Mouse (Mus musculus): Measurements from ENCODE around the gene Paxx. TPM values are rescaled to one million over a fixed set of nuclear protein-coding genes. Genes with fewer than 3 reads are reported as not detected.

Gene Paxx
- total and polyA plus RNA-seq, 3 experiments: 13.9 to 16.2 (median 15.1) TPM

- no peak overlapping the region for H3K9ac ChIP-seq (ENCODE audit: insufficient read depth, low read depth)
- no peak overlapping the region for H3K27ac ChIP-seq (ENCODE audit: insufficient read depth, low read depth)
- no peak for TF ChIP-seq USF1 (IDR thresholded peaks at IDR 0.05; ENCODE audit: low read depth, low read length)
- TF ChIP-seq MYC (IDR thresholded peaks at IDR 0.05; ENCODE audit: low read depth, low read length): no peak
- no peak for TF ChIP-seq MAX (IDR thresholded peaks at IDR 0.05; ENCODE audit: low read length)
- no peak for TF ChIP-seq RCOR1 (conservative IDR thresholded peaks at IDR 0.05; ENCODE audit: low read depth, low read length)
- TF ChIP-seq GABPA (IDR thresholded peaks at IDR 0.05; ENCODE audit: insufficient replicate concordance, low read depth, low read length): no peak
- TF ChIP-seq JUN (IDR thresholded peaks at IDR 0.05; ENCODE audit: insufficient read depth, low read depth, low read length): no peak
- no peak for TF ChIP-seq ZMIZ1 (IDR thresholded peaks at IDR 0.05; ENCODE audit: low read depth, low read length)
- TF ChIP-seq NELFE (IDR thresholded peaks at IDR 0.05; ENCODE audit: low read depth, low read length): no peak
- no peak for TF ChIP-seq ZKSCAN1 (IDR thresholded peaks at IDR 0.05; ENCODE audit: borderline replicate concordance, low read depth, low read length)
- TF ChIP-seq CHD2 (IDR thresholded peaks at IDR 0.05; ENCODE audit: low read length): no peak
- no peak for TF ChIP-seq JUND (conservative IDR thresholded peaks at IDR 0.05; ENCODE audit: low read depth, low read length)
- no peak for TF ChIP-seq UBTF (IDR thresholded peaks at IDR 0.05; ENCODE audit: low read depth, low read length)
- no peak for TF ChIP-seq USF2 (conservative IDR thresholded peaks at IDR 0.05; ENCODE audit: low read depth, low read length)
- TF ChIP-seq TCF12 (IDR thresholded peaks at IDR 0.05; ENCODE audit: low read depth, low read length): no peak
- TF ChIP-seq CTCF (conservative IDR thresholded peaks at IDR 0.05 in 1 of 2, IDR thresholded peaks at IDR 0.05 in 1 of 2; ENCODE audit: low read depth in 2 of 2, low read length in 2 of 2): no peak
- no peak for TF ChIP-seq BHLHE40 (IDR thresholded peaks at IDR 0.05; ENCODE audit: low read depth, low read length)
- peaks cover 3% of the 10 kb centered on the region for H3K9me3 ChIP-seq (replicated peaks; ENCODE audit: low read length)
- H3K27me3 ChIP-seq (replicated peaks): peaks cover 6% of the 10 kb centered on the region
- no peak for DNase-seq (ENCODE audit: extremely low read depth)
- no peaks in the 10 kb centered on the region for H3K36me3 ChIP-seq (replicated peaks in 1 of 2; ENCODE audit: control insufficient read depth in 1 of 2, insufficient read depth in 1 of 2, low read length in 1 of 2)
- no peak overlapping the region for H3K4me2 ChIP-seq (ENCODE audit: insufficient read depth, low read depth, poor library complexity, severe bottlenecking)
- no peaks in the 10 kb centered on the region for H3K4me1 ChIP-seq (ENCODE audit: control insufficient read depth in 1 of 2, insufficient read depth in 2 of 2)
- in situ Hi-C loops (cut with MboI; ENCODE audit: low pct_ligation_motif_present, low pct_unique_long_range_greater_than_20kb, low sequenced_read_pairs) (loop anchor here (5.0 kb wide), 1 partner anchor 46 kb away; no protein-coding TSS in a partner anchor), dilution Hi-C loops (cut with MboI; ENCODE audit: extremely low pct_ligation_motif_present, extremely low pct_unique_long_range_greater_than_20kb, low sequenced_read_pairs) (no loop called here)
- no peaks in the 10 kb centered on the region for H3K79me2 ChIP-seq (replicated peaks; ENCODE audit: control insufficient read depth, extremely low read depth, insufficient read depth, poor library complexity, severe bottlenecking)
- H3K4me3 ChIP-seq (replicated peaks in 1 of 3; ENCODE audit: low read depth in 2 of 3, low read length in 2 of 3, poor library complexity in 1 of 3): no peak overlapping the region
Observed at GRCm38 (mm10) chr2:25477967-25478675, 17.2 kb upstream of the Paxx start.

- no peaks in the 10 kb centered on the region for H3K79me2 ChIP-seq (replicated peaks; ENCODE audit: control insufficient read depth, extremely low read depth, insufficient read depth, poor library complexity, severe bottlenecking)
- H3K4me1 ChIP-seq (ENCODE audit: control insufficient read depth in 1 of 2, insufficient read depth in 2 of 2): no peaks in the 10 kb centered on the region
- dilution Hi-C loops (cut with MboI; ENCODE audit: extremely low pct_ligation_motif_present, extremely low pct_unique_long_range_greater_than_20kb, low sequenced_read_pairs) (no loop called here), in situ Hi-C loops (cut with MboI; ENCODE audit: low pct_ligation_motif_present, low pct_unique_long_range_greater_than_20kb, low sequenced_read_pairs) (loop anchor here (5.0 kb wide), 1 partner anchor 45 kb away; no protein-coding TSS in a partner anchor)
- H3K9me3 ChIP-seq (replicated peaks; ENCODE audit: low read length): peaks cover 3% of the 10 kb centered on the region
- H3K27me3 ChIP-seq (replicated peaks): peaks cover 6% of the 10 kb centered on the region
- no peak overlapping the region for H3K27ac ChIP-seq (ENCODE audit: insufficient read depth, low read depth)
- no peak for DNase-seq (ENCODE audit: extremely low read depth)
- H3K9ac ChIP-seq (ENCODE audit: insufficient read depth, low read depth): no peak overlapping the region
- no peak overlapping the region for H3K4me2 ChIP-seq (ENCODE audit: insufficient read depth, low read depth, poor library complexity, severe bottlenecking)
- H3K4me3 ChIP-seq (replicated peaks in 1 of 3; ENCODE audit: low read depth in 2 of 3, low read length in 2 of 3, poor library complexity in 1 of 3): no peak overlapping the region
- no peaks in the 10 kb centered on the region for H3K36me3 ChIP-seq (replicated peaks in 1 of 2; ENCODE audit: control insufficient read depth in 1 of 2, insufficient read depth in 1 of 2, low read length in 1 of 2)
- no peak for TF ChIP-seq CTCF (conservative IDR thresholded peaks at IDR 0.05 in 1 of 2, IDR thresholded peaks at IDR 0.05 in 1 of 2; ENCODE audit: low read depth in 2 of 2, low read length in 2 of 2)
- TF ChIP-seq CHD1 (IDR thresholded peaks at IDR 0.05; ENCODE audit: low read depth, low read length): no peak
- no peak for TF ChIP-seq MAFK (IDR thresholded peaks at IDR 0.05; ENCODE audit: insufficient replicate concordance, low read length)
- TF ChIP-seq CHD2 (IDR thresholded peaks at IDR 0.05; ENCODE audit: low read length): no peak
- no peak for TF ChIP-seq MEF2A (IDR thresholded peaks at IDR 0.05; ENCODE audit: borderline replicate concordance, low read depth, low read length)
- no peak for TF ChIP-seq MAX (IDR thresholded peaks at IDR 0.05; ENCODE audit: low read length)
- TF ChIP-seq TCF12 (IDR thresholded peaks at IDR 0.05; ENCODE audit: low read depth, low read length): no peak
- no peak for TF ChIP-seq JUND (conservative IDR thresholded peaks at IDR 0.05; ENCODE audit: low read depth, low read length)
- no peak for TF ChIP-seq HCFC1 (IDR thresholded peaks at IDR 0.05; ENCODE audit: low read depth, low read length)
- no peak for TF ChIP-seq NELFE (IDR thresholded peaks at IDR 0.05; ENCODE audit: low read depth, low read length)
- no peak for TF ChIP-seq ZMIZ1 (IDR thresholded peaks at IDR 0.05; ENCODE audit: low read depth, low read length)
- TF ChIP-seq POLR2A (IDR thresholded peaks at IDR 0.05; ENCODE audit: low read depth, low read length): no peak
- TF ChIP-seq TBP (conservative IDR thresholded peaks at IDR 0.05; ENCODE audit: low read depth, low read length): no peak
- TF ChIP-seq E2F4 (IDR thresholded peaks at IDR 0.05; ENCODE audit: insufficient replicate concordance, low read depth, low read length): no peak
- no peak for TF ChIP-seq NRF1 (IDR thresholded peaks at IDR 0.05; ENCODE audit: low read depth, low read length)
- TF ChIP-seq MAZ (IDR thresholded peaks at IDR 0.05; ENCODE audit: low read depth, low read length): no peak
- no peak for TF ChIP-seq SIN3A (IDR thresholded peaks at IDR 0.05; ENCODE audit: low read length)
Observed at GRCm38 (mm10) chr2:25477541-25477940, 16.6 kb upstream of the Paxx start.

Measured in CH12.LX (cell line).